Mouse (Mus musculus) gastrocnemius, postnatal 36 days (tissue): ENCODE measurements around the gene Faap20. TPM values are rescaled to one million over a fixed set of nuclear protein-coding genes. Genes with fewer than 3 reads are reported as not detected.
"Not testable (repeated sequence)": the region's sequence is repeated elsewhere in the genome, so short reads cannot be mapped to it uniquely, and the experiment has no call there.

Source experiments
- DNase-seq, 2 experiments: peaks; one replicate each; pipeline ENCODE4 v3.0.0; 2022
- intact Hi-C: fragments of 180-260 bp; cut with DNase I; formaldehyde crosslinking; loops from one replicate; pipeline ENCODE4 v1.15.1; 2025
- total RNA-seq, 2 experiments: library from RNA; stranded (reverse); gene quantifications; 2 replicates each; pipeline ENCODE4 v1.2.3; 2021

Gene Faap20
- total RNA-seq, 2 experiments from 2014 or later, result 3.1 to 4.7 TPM

DNA sequence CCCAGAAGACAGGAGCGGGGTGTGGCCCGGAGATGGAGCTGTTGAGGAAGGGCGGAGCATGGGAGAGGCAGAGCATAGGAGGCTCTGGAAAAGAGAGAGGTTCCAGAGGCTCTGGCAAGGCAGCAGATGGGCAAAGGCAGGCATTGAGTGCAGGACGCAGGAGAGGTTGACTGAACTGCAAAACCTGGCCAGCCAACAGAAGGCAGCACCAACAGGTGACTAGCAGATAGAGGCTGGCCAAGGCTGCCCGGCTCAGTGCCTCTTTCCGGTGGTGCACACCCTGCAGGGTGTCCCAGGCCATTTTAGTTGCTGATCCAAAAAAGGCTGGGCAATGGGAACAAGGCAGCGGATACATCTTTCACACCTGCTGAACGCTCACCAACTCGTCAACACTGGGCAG lies 7.8 kb upstream of the Faap20 start:
- DNase-seq, result no peak
- intact Hi-C loops, result no loop called here

DNA sequence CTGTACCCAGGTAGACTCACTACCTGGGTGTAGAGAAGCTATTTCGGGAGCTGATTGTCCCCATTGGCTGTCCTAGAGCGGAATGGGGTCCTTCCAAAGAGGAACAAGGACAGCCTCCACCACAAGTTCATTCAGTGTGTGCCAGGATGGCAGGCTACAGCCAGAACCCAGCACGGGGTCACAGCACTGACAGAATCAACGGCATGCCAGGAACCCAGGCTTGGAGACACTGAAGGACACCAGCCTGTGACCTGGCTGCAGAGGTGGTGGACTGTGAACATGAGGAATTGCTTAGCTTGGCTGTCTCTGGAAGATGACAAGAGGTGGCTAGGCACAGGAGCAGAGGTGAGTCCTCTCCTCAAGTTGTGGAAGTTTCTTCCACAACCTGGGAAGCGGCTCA lies 7.3 kb upstream of the Faap20 start:
- DNase-seq, result no peak
- intact Hi-C loops, result no loop called here

DNA sequence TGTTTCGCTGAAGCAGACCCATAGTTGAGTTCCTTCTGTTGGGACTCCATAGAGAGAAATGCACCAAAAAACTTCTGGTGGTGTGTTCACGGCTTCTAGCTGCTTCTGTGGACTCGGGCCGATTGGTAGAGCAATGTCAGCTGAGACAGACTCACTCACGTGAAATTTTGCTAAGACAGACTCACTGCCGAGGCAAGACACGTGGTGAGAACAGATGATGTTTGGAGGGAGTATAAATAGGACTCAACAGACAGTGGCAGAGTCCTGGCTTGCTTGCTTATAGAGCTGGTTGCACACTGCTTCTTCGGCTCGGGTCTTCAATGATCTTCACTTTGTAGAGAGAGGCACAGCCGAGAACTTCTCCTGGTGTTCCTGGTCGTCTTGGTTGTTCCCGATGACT lies 6.4 kb upstream of the Faap20 start:
- intact Hi-C loops, result no loop called here
- DNase-seq, result no peak

DNA sequence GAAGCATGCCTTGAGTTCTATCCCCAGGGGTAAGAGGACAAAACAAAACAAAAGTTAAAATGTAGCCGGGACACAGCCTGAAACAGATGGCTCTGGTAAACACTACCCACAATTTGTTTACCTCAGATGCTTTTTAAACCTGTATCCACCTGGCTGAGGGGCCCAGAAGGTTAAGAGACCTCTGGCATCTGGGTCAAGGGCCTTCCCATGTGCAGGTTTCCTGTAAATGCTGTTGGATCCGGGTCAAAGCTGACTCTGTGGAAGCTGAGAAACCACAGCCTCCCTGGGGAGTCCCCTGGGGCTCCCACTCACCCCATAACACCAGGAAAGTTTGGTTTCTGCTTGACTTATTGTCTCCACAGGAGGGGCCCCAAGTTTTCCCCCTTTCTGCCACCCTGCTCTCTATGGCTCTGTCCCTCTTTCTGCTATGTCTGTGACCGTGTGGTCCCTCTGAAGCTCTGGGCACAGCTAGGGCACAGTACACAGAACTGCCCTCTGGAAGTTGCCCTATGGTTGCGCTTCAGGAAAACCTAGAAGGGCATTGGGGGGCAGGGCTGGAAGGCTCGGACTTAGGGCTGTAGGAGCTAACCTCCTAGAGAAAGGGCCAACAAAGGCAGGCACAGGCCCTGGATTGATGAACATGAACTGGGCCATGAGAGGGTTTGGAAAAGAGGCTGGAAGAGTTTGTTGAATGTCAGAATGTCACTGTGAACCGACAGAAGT lies 3.7 kb upstream of the Faap20 start:
- no peak for DNase-seq
- intact Hi-C loops, result loop anchor here (2.0 kb wide), 1 partner anchor 117 kb away; no protein-coding TSS in a partner anchor

DNA sequence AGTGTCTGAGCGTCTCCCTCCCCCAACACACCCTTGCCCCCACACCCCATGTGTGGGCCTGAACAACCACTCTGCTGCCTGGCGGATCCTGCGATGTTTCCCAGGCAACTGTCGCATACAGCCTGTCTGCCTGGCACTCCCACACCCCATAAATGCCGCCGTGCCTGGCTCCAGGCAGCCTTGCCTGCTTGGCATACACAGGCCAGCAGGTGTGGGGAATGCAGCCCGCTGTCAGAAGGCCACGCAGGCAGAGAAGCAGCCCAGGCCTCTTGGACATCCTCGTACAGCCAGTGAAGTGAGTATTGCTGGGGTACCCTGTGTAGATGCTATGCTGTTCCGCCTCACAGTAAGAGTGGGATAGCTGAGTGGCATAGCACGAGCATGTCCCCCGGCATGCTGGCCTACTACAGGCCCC lies 2.9 kb upstream of the Faap20 start:
- intact Hi-C loops, result loop anchor here (2.0 kb wide), 1 partner anchor 118 kb away; no protein-coding TSS in a partner anchor
- DNase-seq, result peak; percentile 37 to 61

DNA sequence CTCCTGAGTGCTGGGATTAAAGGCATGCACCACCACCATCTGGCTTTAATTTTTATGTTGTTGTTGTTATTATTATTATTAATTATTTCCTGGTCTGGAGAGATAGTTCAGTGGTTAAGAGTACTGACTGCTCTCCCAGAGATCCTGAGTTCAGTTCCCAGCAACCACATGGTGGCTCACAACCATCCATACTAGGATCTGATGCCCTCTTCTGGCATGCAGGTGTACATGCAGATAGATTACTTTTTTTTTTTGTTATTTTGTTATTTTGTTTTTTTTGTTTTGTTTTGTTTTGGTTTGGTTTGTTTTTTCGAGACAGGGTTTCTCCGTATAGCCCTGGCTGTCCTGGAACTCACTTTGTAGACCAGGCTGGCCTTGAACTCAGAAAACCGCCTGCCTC lies 1.5 kb upstream of the Faap20 start:
- intact Hi-C loops, DNase-seq: not testable (repeated sequence)

DNA sequence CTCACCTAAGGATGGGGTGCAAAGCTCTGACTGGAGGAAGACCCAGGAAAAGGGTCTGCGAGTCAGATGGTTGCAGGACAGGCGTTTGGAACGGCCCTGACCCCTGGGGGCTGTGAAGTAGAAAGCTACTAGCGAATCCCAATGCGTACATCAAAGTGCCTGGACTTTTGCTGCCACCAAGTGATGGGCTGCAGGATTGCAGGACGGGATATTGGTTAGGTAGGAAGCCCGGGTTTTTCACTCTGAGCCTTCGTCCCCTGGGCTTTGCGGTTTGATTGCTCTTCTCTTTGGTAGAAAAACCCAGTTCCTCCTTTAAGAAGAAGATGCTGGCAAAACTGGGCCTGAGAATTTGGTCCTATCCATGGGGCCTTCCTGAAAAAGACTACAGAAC lies 350 bp upstream of the Faap20 start:
- intact Hi-C loops, result loop anchor here (1.0 kb wide), 1 partner anchor 154 kb away; no protein-coding TSS in a partner anchor
- peak; percentile 92 to 96 for DNase-seq

DNA sequence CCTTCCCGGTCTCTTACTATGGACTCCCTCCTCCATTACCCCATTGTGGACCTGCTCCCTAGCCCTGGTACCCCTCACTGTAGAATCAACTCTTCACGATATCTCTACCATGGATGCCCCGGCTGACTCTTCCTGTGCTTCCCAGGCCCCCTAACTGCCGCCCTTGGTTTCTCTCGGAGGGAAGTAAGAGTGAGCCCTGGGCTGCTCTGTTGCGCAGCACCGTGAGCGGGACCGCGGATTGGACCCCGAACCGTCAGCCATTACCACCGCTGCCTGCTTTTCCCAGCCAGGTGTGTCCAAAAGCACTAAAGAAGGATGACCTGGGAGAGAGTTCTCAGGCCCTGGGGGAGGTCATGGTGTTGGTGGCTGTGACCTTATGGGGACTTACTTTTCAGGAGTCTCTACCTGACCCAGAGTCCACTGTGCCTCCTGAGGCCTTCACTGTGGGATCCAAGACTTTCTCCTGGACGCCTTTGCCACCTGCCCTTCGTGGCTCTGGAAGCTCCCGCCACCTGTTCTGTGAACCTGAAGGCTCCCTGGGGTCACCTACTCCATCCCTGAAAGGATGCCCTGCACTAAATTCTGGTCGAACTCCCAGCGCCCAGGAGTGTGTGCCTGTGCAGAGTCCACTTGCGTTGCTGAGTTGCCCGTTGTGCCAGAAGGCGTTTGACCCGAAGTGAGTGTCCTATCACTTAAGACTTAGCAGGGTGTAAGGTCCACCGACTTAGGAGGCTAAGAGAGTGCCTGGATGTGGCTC lies 937 bp downstream of the Faap20 start:
- intact Hi-C loops, result loop anchor here (5.0 kb wide), 2 partner anchors 57 to 138 kb away; no protein-coding TSS in a partner anchor
- peak in 1 of 2 experiments; percentile 13 for DNase-seq

DNA sequence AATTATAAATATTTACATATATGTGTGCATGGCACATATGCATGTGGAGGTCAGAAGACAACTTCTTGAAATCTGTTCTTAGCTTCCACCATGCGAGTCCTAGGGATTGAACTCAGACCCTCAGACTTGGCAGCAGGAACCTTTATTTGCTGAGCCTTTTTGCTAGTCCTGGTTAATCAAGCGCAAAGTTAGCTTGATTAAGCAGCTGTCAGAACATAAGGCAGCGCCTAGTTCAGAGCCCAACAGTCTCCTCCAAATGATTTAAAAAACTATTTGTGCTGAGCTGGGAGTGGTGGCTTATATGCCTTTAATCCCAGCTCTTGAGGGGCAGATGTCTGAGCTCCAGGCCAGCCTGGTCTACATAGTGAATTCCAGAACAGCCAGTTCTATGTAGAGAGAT lies 1.5 kb downstream of the Faap20 start:
- intact Hi-C loops, result loop anchor here (5.0 kb wide), 2 partner anchors 56 to 139 kb away; no protein-coding TSS in a partner anchor
- DNase-seq, result no peak

DNA sequence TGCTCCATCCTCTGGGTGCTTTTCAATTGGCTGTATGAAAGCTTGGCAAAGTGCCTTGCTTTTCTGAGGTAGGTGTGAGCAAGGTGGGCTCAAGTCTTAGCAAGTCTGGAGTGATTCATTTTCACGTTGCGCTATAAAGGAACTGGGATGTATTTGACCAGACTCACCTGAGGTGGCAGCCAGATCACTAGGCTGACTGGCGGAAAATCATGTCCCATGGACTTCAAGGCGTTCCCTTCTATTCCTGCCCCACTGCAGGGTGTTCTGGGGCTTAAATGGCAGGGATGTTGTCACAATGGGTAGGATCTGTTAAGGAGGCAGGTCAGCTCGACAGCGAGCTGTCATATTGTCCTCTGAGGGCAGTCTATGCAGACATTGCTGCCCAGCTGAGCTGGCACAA lies 2.7 kb downstream of the Faap20 start:
- no peak for DNase-seq
- intact Hi-C loops, result loop anchor here (5.0 kb wide), 2 partner anchors 55 to 140 kb away; no protein-coding TSS in a partner anchor

DNA sequence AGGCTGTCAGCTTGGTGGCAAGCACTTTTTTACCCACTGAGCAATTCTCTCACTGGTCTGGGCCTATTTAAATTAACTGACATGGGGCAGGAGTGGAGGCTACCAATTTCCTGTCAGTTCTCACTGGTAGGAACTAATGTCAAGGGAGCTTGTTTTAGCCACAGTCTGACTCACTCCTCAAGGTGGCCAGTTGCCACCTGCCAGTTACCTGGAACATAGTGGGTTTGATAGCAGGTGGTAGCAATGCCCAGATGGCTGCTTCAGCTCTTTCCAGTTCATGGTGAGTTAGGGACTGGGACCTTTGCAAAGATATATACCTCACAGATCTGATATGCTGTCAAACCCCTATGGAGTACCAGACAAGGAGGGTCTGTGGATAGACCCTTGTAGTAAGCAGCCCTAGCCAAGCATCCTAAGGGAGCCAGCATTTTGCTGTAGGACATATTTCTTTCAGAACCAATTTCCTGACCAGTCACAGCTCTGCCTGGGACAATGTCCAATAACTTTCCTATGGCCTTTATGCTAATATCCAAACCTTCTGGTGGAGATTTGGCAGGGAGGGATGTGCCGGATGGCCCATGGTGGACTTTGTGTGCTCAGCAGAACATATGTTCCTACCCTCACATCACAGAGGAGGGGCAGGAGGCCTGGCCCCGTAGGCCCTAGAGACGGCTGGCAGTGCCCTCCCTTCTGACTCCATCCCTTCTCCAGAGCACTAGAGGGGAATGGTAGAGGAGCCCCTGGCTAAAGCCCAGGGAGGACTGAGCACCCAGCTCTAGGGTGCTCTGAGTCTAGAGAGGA lies 15.1 kb downstream of the Faap20 start:
- DNase-seq, result no peak
- intact Hi-C loops, result no loop called here

DNA sequence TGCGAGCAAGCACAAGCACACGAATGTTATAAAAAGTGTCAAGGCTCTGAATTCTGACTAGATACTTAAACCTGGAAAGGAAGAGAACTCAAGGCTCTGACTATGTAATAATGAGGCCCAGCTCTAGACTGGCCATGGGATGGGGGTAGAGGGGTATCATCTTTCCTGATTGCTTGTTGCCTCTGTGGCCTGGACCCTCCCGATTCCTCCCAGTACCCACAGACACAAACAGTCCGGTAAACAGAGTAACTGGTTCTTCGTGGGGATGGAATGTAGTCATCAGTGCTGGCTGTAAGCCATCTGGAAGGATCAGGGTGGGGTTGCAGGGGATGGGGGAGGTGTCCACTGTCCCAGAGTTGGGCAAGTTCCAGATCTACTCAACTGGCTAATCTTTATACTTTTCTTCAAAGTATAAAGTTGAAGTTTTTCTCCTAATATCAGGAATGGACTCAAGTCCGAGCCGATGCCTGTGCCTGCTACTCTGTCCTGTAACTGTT lies 17.5 kb downstream of the Faap20 start:
- intact Hi-C loops, result no loop called here

DNA sequence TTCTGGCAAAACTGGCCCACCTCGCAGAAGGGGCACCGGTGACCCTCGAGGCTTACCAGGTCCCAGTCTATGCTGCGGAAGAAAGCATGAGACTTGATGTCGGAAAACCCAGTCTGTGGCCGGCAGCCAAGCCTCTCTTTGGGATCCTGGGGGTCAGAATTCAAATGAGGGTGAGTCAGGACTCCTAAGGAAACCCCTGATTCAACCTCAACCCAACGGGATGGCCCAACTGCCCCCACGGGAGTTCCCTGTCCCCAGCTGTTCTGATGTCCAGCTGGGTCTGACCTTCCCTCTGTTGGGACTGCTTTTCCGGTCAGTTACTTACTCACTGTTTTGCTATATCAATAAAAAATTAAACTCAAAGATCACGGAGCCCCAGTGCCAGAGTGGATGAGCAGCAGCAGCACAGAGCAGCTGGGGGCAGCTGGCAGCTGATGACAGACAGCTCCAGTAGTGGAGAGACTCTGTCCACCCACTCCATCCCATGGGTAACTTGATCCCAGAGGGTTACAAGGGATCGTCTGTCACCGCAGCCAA lies 18.1 kb downstream of the Faap20 start:
- intact Hi-C loops, result loop anchor here (2.0 kb wide), 1 partner anchor 41 kb away; no protein-coding TSS in a partner anchor
- no peak for DNase-seq

More for the DNA sequence above, 17.5 kb downstream of the Faap20 start:
- DNase-seq, result no peak

DNA sequence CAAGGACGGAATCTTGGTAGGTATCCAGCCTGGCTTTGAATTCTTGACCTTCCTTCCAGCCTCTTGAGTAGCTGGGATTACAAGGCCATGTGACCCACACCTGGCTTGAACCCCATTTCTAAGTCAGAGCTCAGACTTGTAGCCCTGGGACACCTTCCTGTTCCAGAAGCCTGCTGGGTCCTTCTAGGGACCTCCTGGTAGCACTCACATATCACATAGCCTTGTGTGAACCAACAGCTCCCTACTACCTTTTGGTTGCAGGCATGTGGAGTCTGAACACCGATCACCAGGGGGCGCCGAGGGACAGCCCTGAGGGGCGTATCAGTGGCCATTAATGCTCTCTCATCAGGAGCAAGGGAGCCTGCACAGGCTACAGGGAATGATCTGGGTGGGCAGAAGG lies 18.8 kb downstream of the Faap20 start:
- intact Hi-C loops, result loop anchor here (2.0 kb wide), 1 partner anchor 40 kb away; no protein-coding TSS in a partner anchor
- peak; percentile 70 to 84 for DNase-seq

DNA sequence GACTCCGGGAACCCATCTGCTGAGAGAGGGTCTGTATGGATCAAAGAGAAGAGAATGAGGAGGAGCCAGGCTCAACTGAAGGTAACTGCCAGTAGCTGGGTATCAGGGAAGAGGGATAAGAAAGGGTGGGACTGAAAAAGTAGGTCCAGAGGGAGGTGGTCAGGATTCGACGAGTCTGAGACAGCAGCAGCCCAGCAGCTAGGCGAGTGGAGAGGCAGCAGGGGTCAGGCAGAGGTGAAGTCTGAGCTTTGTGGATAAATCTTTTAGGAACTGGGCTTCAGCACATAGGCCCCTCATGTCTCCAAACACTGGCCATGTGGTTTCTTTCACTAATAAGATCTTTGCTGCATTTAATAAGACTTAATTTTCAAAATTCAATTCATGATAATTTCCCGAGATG lies 24.8 kb downstream of the Faap20 start:
- DNase-seq, result no peak
- intact Hi-C loops, result no loop called here

DNA sequence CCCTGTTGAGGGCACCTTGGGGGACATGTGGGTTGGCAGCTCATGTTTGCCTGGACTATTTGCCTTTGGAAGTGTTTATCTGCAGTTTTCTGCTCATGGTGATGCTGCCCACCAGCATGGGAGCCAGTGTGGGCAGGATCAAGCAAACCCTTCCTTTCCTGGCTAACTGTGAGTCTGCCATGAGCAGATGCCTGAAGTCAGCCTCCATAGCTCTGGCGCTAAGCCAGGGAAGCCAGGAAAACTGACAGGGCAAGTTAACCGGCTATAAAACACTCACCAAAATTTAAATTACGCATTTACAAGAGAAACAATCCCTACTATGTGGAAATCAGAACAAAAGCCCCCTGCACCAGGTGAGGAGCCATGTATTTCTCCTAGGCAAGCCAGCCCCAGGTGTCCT lies 25.2 kb downstream of the Faap20 start:
- no peak for DNase-seq
- intact Hi-C loops, result no loop called here

DNA sequence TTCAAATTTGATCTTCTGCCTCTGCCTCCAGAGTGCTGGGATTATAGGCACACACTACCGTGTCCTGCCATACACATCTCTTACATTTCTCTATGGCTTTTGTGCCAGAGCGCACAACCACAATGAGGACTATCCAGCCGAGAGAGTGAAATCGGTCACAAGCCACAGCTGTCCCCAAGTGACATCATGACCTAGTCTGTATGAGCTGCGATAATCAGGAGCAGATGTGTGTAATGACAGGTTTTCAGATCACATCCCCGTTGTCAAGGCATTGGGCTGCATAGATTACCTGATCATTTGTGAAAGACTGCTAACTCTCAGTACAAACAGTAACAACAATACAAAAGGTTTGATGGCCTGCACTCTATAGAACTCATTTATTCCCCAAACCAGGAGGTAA lies 28.4 kb downstream of the Faap20 start:
- intact Hi-C loops, result no loop called here
- DNase-seq, result no peak

DNA sequence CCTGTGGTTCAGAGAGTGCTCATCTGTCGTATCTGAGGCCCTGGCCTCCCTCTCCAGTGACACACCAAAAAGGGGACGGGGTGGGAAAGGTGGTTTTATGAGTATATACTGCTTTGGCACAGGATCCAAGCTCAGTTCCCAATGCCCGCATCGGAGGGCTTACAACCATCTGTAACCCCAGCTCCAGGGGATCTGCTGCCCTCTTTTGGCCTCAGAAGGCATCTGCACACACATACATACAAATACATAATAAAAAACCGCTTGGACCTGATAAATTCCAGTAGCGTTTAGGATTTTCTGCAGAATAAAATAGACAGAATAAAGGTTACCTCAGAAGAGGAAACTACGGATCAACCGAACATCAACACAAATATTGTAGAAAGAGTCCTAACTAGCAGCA lies 29.5 kb downstream of the Faap20 start:
- no peak for DNase-seq
- intact Hi-C loops, result no loop called here

DNA sequence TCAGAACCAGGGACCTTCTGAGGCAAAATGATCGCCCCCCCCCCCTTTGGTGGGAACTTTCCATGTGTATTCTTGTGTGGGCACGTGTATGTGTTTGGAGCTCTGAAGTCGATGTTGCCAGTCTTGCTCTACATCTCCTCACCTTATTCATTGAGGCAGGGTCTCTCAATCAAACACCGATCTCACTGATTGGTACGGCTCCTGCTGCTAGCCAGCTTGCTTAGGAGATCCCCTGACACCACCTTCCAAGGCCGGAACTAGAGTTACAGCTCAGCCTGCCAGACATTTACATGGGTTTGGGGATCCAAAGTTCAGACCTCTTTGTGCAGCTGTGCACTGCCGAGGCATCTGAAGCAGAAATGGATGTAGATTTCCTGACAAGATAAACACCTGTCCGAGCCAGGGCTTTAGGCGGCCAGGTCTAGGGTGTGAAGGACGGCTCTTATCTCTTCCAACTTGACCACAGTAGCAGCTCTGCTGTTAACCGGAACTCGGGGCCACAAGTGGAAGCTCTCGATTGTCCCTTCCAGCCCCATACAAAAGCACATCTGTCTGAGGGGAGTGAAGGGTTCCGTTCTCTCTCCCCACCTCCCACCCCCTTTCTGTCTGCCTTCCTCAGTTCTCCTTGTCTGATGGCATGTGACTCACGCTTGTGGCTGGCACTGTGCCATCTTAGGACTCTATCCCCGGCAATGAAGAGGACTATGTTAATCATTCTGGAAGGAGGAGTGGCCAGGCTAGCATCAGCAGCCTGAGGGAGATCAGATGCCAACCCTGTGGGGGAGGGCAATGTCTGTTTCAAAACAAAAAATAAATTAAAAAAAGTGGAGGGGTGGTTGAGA lies 30.5 kb downstream of the Faap20 start:
- intact Hi-C loops, result no loop called here
- DNase-seq, result no peak
